24 mouse cellular contexts compared by ENCODE assay signal in genomic region chr13:48931232-48931631, GRCm38 (mm10). TPM values are rescaled to one million over a fixed set of nuclear protein-coding genes. Genes with fewer than 3 reads are reported as not detected.
A peak's percentile ranks its signal among the peaks of the same experiment; 100 is the strongest.
DNase-seq lines count a peak whose midpoint lies in the region; ATAC-seq and TF ChIP-seq lines count a peak whose summit lies in the region.
"Had no signal": no experiment of that assay in that cellular context is flagged by ENCODE, and none has a peak within 500 bp of the region (broad histone marks: within the 10 kb centered on the region; RNA-seq: fewer than 3 reads in every experiment).

No protein-coding gene starts in this region.

- no peak for DNase-seq in hindbrain, embryonic 11.5 days (ENCODE audit: low spot score)
- peak; percentile 34 to 37 for DNase-seq in layer of hippocampus, adult 8-10 months (ENCODE audit: low spot score in 2 of 2)
- no peak for DNase-seq in layer of hippocampus, postnatal 10 days (ENCODE audit: low spot score in 2 of 2)
- no peak for DNase-seq in MEL (ENCODE audit: low read depth, low spot score)
- no peak for DNase-seq in heart, adult 9 months (ENCODE audit: low spot score in 2 of 2)
- DNase-seq: adrenal gland, adult 2 months; adrenal gland, postnatal 25 days; cerebellum, adult 8-10 months; cerebellum, postnatal 14 days; embryo, embryonic 11 days; gastrocnemius, adult 2 months; gastrocnemius, postnatal 36 days; heart, adult 11 months; heart, postnatal 10 days; heart, postnatal 4 days had no signal

- WGBS in forebrain, embryonic 13.5 days = 83% methylated on average over 5 of the region's 5 CpGs
- WGBS in forebrain, embryonic 12.5 days = 91% methylated on average over 5 of the region's 5 CpGs
- WGBS in hindbrain, embryonic 11.5 days = 96% methylated on average over 5 of the region's 5 CpGs
- 88% methylated on average over 5 of the region's 5 CpGs for WGBS in hindbrain, embryonic 13.5 days

- H3K9ac ChIP-seq in forebrain, embryonic 13.5 days = no peak overlapping the region
- H3K9ac ChIP-seq in forebrain, embryonic 12.5 days = no peak overlapping the region
- no peak overlapping the region for H3K9ac ChIP-seq in hindbrain, embryonic 11.5 days (ENCODE audit: low read depth, low read length)
- H3K9ac ChIP-seq in hindbrain, embryonic 13.5 days = no peak overlapping the region
- no peak overlapping the region for H3K9ac ChIP-seq in MEL (ENCODE audit: control insufficient read depth, low read depth, low read length, poor library complexity, severe bottlenecking)
- H3K9ac ChIP-seq: embryonic facial prominence, embryonic 15.5 days; hindbrain, embryonic 15.5 days had no signal

- TF ChIP-seq CTCF in MEL (IDR thresholded peaks at IDR 0.05 in 2 of 3, conservative IDR thresholded peaks at IDR 0.05 in 1 of 3; ENCODE audit: control insufficient read depth in 1 of 3, insufficient read depth in 1 of 3, low read depth in 2 of 3, low read length in 3 of 3, poor library complexity in 1 of 3, severe bottlenecking in 1 of 3) = no peak

- H3K9me3 ChIP-seq in forebrain, embryonic 13.5 days (replicated peaks) = no peaks in the 10 kb centered on the region
- no peaks in the 10 kb centered on the region for H3K9me3 ChIP-seq in forebrain, embryonic 12.5 days
- H3K9me3 ChIP-seq in hindbrain, embryonic 11.5 days (ENCODE audit: control insufficient read depth, low read length) = no peaks in the 10 kb centered on the region
- H3K9me3 ChIP-seq in hindbrain, embryonic 13.5 days = no peaks in the 10 kb centered on the region
- H3K9me3 ChIP-seq in MEL (replicated peaks; ENCODE audit: insufficient read depth, low read length) = no peaks in the 10 kb centered on the region
- H3K9me3 ChIP-seq: embryonic facial prominence, embryonic 15.5 days; heart, embryonic 10.5 days; hindbrain, embryonic 15.5 days had no signal

- H3K27me3 ChIP-seq in forebrain, embryonic 13.5 days = no peaks in the 10 kb centered on the region
- H3K27me3 ChIP-seq in forebrain, embryonic 12.5 days = no peaks in the 10 kb centered on the region
- H3K27me3 ChIP-seq in hindbrain, embryonic 11.5 days (ENCODE audit: control insufficient read depth, insufficient read depth, low read length) = no peaks in the 10 kb centered on the region
- no peaks in the 10 kb centered on the region for H3K27me3 ChIP-seq in hindbrain, embryonic 13.5 days
- H3K27me3 ChIP-seq in MEL (ENCODE audit: control insufficient read depth in 1 of 2, insufficient read depth in 2 of 2, low read length in 2 of 2) = no peaks in the 10 kb centered on the region
- H3K27me3 ChIP-seq: embryonic facial prominence, embryonic 15.5 days; hindbrain, embryonic 15.5 days had no signal

- peaks cover 13% of the 10 kb centered on the region for H3K4me1 ChIP-seq in forebrain, embryonic 13.5 days
- H3K4me1 ChIP-seq in forebrain, embryonic 12.5 days = no peaks in the 10 kb centered on the region; the same call in 1 of the 2 replicates
- no peaks in the 10 kb centered on the region for H3K4me1 ChIP-seq in hindbrain, embryonic 11.5 days (replicated peaks; ENCODE audit: control insufficient read depth, insufficient read depth, low read length)
- H3K4me1 ChIP-seq in hindbrain, embryonic 13.5 days (replicated peaks) = peaks cover 5% of the 10 kb centered on the region; the same call in 1 of the 2 replicates
- peaks cover 13 to 28% of the 10 kb centered on the region in 2 experiments for H3K4me1 ChIP-seq in MEL (ENCODE audit: control insufficient read depth in 1 of 2, insufficient read depth in 2 of 2, low read length in 2 of 2)
- H3K4me1 ChIP-seq: hindbrain, embryonic 15.5 days had no signal

- peak overlapping the region; percentile 22 for H3K27ac ChIP-seq in forebrain, embryonic 13.5 days
- H3K27ac ChIP-seq in forebrain, embryonic 12.5 days = no peak overlapping the region
- 0 out of 2 replicates have a peak overlapping the region, but pooled peaks have one; percentile 10 for H3K27ac ChIP-seq in hindbrain, embryonic 11.5 days (ENCODE audit: low read depth, low read length)
- H3K27ac ChIP-seq in hindbrain, embryonic 13.5 days = no peak overlapping the region
- H3K27ac ChIP-seq in MEL (ENCODE audit: control insufficient read depth, low read depth, low read length) = peak overlapping the region; percentile 46
- H3K27ac ChIP-seq: embryonic facial prominence, embryonic 15.5 days; gastrocnemius, adult 2 months; heart, embryonic 10.5 days; hindbrain, embryonic 15.5 days had no signal

- no peak overlapping the region for H3K4me2 ChIP-seq in forebrain, embryonic 13.5 days
- no peak overlapping the region for H3K4me2 ChIP-seq in forebrain, embryonic 12.5 days
- H3K4me2 ChIP-seq in hindbrain, embryonic 11.5 days (replicated peaks; ENCODE audit: low read depth, low read length) = no peak overlapping the region
- H3K4me2 ChIP-seq in hindbrain, embryonic 13.5 days = no peak overlapping the region
- H3K4me2 ChIP-seq: embryonic facial prominence, embryonic 15.5 days; hindbrain, embryonic 15.5 days had no signal

- no peak for TF ChIP-seq EP300 in MEL (IDR thresholded peaks at IDR 0.05; ENCODE audit: low read depth in 1 of 2, low read length in 2 of 2)

- no peak for ATAC-seq in forebrain, embryonic 13.5 days
- ATAC-seq in forebrain, embryonic 12.5 days (ENCODE audit: low FRiP score) = no peak
- ATAC-seq in hindbrain, embryonic 11.5 days (ENCODE audit: low FRiP score) = no peak
- no peak for ATAC-seq in hindbrain, embryonic 13.5 days (ENCODE audit: low FRiP score)
- ATAC-seq: inflammation-experienced regulatory T-cells, adult 6 months; intestine, postnatal 0 days had no signal

- TF ChIP-seq POLR2A in MEL (IDR thresholded peaks at IDR 0.05; ENCODE audit: control insufficient read depth in 1 of 2, insufficient read depth in 1 of 2, low read depth in 1 of 2, low read length in 2 of 2, poor library complexity in 1 of 2) = no peak

- no peak overlapping the region for H3K4me3 ChIP-seq in forebrain, embryonic 13.5 days
- H3K4me3 ChIP-seq in forebrain, embryonic 12.5 days (replicated peaks) = no peak overlapping the region
- H3K4me3 ChIP-seq in hindbrain, embryonic 11.5 days (ENCODE audit: low read depth, low read length) = no peak overlapping the region
- H3K4me3 ChIP-seq in hindbrain, embryonic 13.5 days = no peak overlapping the region
- no peak overlapping the region for H3K4me3 ChIP-seq in MEL (ENCODE audit: control insufficient read depth in 1 of 2, insufficient read depth in 1 of 2, low read depth in 2 of 2, low read length in 2 of 2)
- H3K4me3 ChIP-seq: embryonic facial prominence, embryonic 15.5 days; erythroblast, embryonic 14.5 days; gastrocnemius, adult 2 months; heart, embryonic 10.5 days; hindbrain, embryonic 15.5 days had no signal

- peaks cover 74% of the 10 kb centered on the region for H3K36me3 ChIP-seq in forebrain, embryonic 13.5 days (ENCODE audit: poor library complexity, severe bottlenecking)
- peaks cover 57% of the 10 kb centered on the region for H3K36me3 ChIP-seq in forebrain, embryonic 12.5 days (replicated peaks)
- H3K36me3 ChIP-seq in hindbrain, embryonic 11.5 days (ENCODE audit: control insufficient read depth, insufficient read depth, low read length) = no peaks in the 10 kb centered on the region
- H3K36me3 ChIP-seq in hindbrain, embryonic 13.5 days = peaks cover 51% of the 10 kb centered on the region
- H3K36me3 ChIP-seq in MEL (ENCODE audit: control insufficient read depth in 1 of 2, insufficient read depth in 2 of 2, low read length in 2 of 2) = peaks cover 31 to 51% of the 10 kb centered on the region in 2 experiments

- H3K79me2 ChIP-seq in MEL (ENCODE audit: control insufficient read depth, insufficient read depth, low read length, poor library complexity) = peaks cover 15% of the 10 kb centered on the region; the same call in 1 of the 2 replicates

- TF ChIP-seq RAD21 in MEL (IDR thresholded peaks at IDR 0.05; ENCODE audit: low read depth, low read length) = no peak

TF ChIP-seq in MEL, 35 proteins besides CTCF, POLR2A, EP300 and RAD21:
- no peak for TF ChIP-seq SMC3 (IDR thresholded peaks at IDR 0.05; ENCODE audit: low read depth, low read length)

RNA-seq across cellular contexts. Expression of gene Fam120a, which starts 36.6 kb away (rescaled TPM):
- 16.0 and 16.3 TPM in 2 replicates for polyA plus RNA-seq in forebrain, embryonic 13.5 days (2015; fragmentation: Nextera tagmentation; extraction: Ambion mirVana)
- 18.2 and 18.5 TPM in 2 replicates for polyA plus RNA-seq in forebrain, embryonic 12.5 days (2016; fragmentation: Nextera tagmentation; extraction: Ambion mirVana)
- polyA plus RNA-seq in hindbrain, embryonic 11.5 days (2014; fragmentation: Nextera tagmentation; extraction: Ambion mirVana) = 18.7 and 24.9 TPM in 2 replicates
- 12.2 and 12.4 TPM in 2 replicates for polyA plus RNA-seq in hindbrain, embryonic 13.5 days (2015; fragmentation: Nextera tagmentation; extraction: Ambion mirVana)
- 100 to 1,000 TPM; 103 to 110 (median 105) TPM for total RNA-seq in layer of hippocampus, adult 8-10 months (2022)
- total RNA-seq in layer of hippocampus, postnatal 10 days (2021) = 10 to 100 TPM; 90.3 to 92.9 TPM
- 81.3 and 82.7 TPM in 2 replicates for total RNA-seq in MEL (2012; rRNA removed)
- 100 to 1,000 TPM in 1 of 2 experiments, 10 to 100 TPM in 1; 66.2 to 119 TPM for polyA plus RNA-seq in MEL (2012; ENCODE audit: insufficient read depth in 1 of 2, insufficient read length in 2 of 2, low read depth in 1 of 2, low replicate concordance in 2 of 2, missing spikeins in 1 of 2)

Comparison
In these comparisons a context has a peak if more than half of its experiments do, and no peak if none do; other contexts are left out.
1. H3K27ac ChIP-seq: peak in forebrain, embryonic 13.5 days (single experiment), hindbrain, embryonic 11.5 days (single experiment) and MEL (single experiment); none in forebrain, embryonic 12.5 days (single experiment) and hindbrain, embryonic 13.5 days (single experiment).
2. DNase-seq: peak in layer of hippocampus, adult 8-10 months (2 of 2); none in hindbrain, embryonic 11.5 days (single experiment), layer of hippocampus, postnatal 10 days (0 of 2), MEL (single experiment) and heart, adult 9 months (0 of 2).